Mouse (Mus musculus) heart, adult 2 months (tissue): Measurements from ENCODE around the gene 1500015O10Rik. TPM values are rescaled to one million over a fixed set of nuclear protein-coding genes. Genes with fewer than 3 reads are reported as not detected.
A peak's percentile ranks its signal among the peaks of the same experiment; 100 is the strongest.

ENCODE experiments used
- DNase-seq, 2 experiments: peaks; one replicate each; pipeline ENCODE4 v3.0.0; 2021
- H3K27ac ChIP-seq: fragments of 200-600 bp; 2 replicates; pipeline ENCODE4 v1.8.1; 2022
- H3K27me3 ChIP-seq: fragments of 200-500 bp; 2 replicates; pipeline ENCODE4 v1.6.1; 2012; ENCODE audit warnings: mild to moderate bottlenecking, low read length, inconsistent platforms, mixed read lengths; ENCODE audit not compliant: control insufficient read depth, insufficient read depth
- H3K36me3 ChIP-seq: fragments of 200-500 bp; 2 replicates; pipeline ENCODE4 v1.6.1; 2012; ENCODE audit warnings: low read length, inconsistent platforms; ENCODE audit not compliant: control insufficient read depth, insufficient read depth
- H3K4me1 ChIP-seq: fragments of 200-500 bp; 2 replicates; pipeline ENCODE4 v1.6.1; 2011; ENCODE audit warnings: low read length; ENCODE audit not compliant: control insufficient read depth, insufficient read depth
- H3K4me3 ChIP-seq: fragments of 200-600 bp; 2 replicates; pipeline ENCODE4 v1.8.1; 2022
- H3K79me2 ChIP-seq: fragments of 200-500 bp; replicated peaks from 2 replicates; pipeline ENCODE4 v1.6.1; 2012; ENCODE audit warnings: mild to moderate bottlenecking, inconsistent platforms, low read length, moderate library complexity, mixed read lengths; ENCODE audit not compliant: control insufficient read depth, insufficient read depth
- H3K9ac ChIP-seq: fragments of 200-500 bp; 2 replicates; pipeline ENCODE4 v1.6.1; 2012; ENCODE audit warnings: low read depth, mild to moderate bottlenecking, control low read depth, inconsistent platforms, low read length, mixed read lengths
- CTCF ChIP-seq: fragments of 200-600 bp; IDR thresholded peaks from 2 replicates; pipeline ENCODE4 v1.8.1; 2022; ENCODE audit warnings: antibody characterized with exemption, mild to moderate bottlenecking, moderate library complexity
- EP300 ChIP-seq: fragments of 200-500 bp; IDR thresholded peaks from 2 replicates; pipeline ENCODE4 v1.6.1; 2011; ENCODE audit warnings: low read depth, low read length, control low read depth; ENCODE audit not compliant: insufficient read depth
- POLR2A ChIP-seq: fragments of 200-500 bp; IDR thresholded peaks from 2 replicates; pipeline ENCODE4 v1.6.1; 2011; ENCODE audit warnings: mild to moderate bottlenecking, low read depth, low read length, control low read depth; ENCODE audit not compliant: insufficient read depth
- WGBS: fragments of 180-500 bp; shearing (Covaris S2); methylation state at CpG from one replicate; pipeline ENCODE4 v1.1.7; 2018; 5-methylcytosine and 5-hydroxymethylcytosine counted together
- intact Hi-C: fragments of 180-260 bp; cut with DNase I; formaldehyde crosslinking; loops from one replicate; pipeline ENCODE4 v1.15.1; 2025
- polyA plus RNA-seq: library from polyadenylated mRNA; depleted of rRNA; stranded (reverse); fragments of >200 nt; gene quantifications from 2 replicates; pipeline ENCODE4 v1.2.3, GENCODE M21; 2012
- total RNA-seq, 2 experiments: library from RNA; stranded (reverse); gene quantifications; 2 replicates each; pipeline ENCODE4 v1.2.3; 2021

Gene 1500015O10Rik
- total and polyA plus RNA-seq, 3 experiments = 1.9 to 4.2 (median 2.5) TPM

DNA sequence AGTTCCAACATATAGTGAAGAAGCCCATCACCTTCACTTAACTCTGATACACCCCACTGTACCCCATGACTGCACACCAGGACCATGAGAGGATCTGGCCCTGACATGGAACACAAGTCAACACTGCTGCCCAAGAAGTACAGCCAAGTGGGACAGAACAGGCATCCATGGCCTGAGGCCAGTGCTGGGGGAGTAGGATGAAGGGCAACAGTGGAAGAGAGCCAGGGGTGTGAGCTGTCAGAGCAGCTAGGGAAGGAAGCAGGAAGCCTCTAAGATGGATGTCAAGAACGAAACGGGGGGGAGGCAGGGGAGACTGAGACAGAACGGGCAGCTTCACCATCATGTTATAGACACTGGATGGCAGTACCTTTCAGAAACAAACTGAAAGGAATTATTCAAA lies 45.7 kb downstream of the 1500015O10Rik start:
- no peak overlapping the region for H3K4me3 ChIP-seq
- no peaks in the 10 kb centered on the region for H3K4me1 ChIP-seq
- 65% methylated on average over 3 of the region's 3 CpGs for WGBS
- no peaks in the 10 kb centered on the region for H3K79me2 ChIP-seq
- H3K27ac ChIP-seq = no peak overlapping the region
- H3K36me3 ChIP-seq = no peaks in the 10 kb centered on the region
- H3K9ac ChIP-seq = no peak overlapping the region
- intact Hi-C loops = no loop called here
- DNase-seq = peak; percentile 24 to 36
- TF ChIP-seq POLR2A = no peak
- TF ChIP-seq EP300 = no peak
- 0 out of 2 replicates have a peak, but pooled peaks have one; percentile 3 for TF ChIP-seq CTCF
- H3K27me3 ChIP-seq = no peaks in the 10 kb centered on the region

DNA sequence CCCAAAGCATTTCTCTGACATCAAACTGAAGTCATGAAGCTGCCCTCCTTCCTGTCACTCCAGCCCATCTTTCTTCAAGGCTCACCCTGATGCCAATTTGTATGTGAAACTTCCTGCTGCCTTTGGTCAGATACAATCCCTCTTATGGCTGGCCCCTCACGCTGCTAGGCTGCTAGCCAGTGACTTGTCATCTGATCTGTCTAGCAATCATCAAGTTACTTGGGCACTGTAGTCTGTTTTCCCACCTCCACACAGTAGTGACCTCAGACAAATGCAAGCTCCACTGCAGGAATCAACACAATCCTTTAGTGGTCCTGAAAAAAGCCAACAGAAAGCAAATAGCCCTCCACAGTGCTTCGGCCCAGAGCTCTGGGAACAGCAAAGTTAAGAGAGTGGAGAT lies 50.8 kb downstream of the 1500015O10Rik start:
- intact Hi-C loops = no loop called here
- Histone ChIP-seq H3K36me3 (no peaks in the 10 kb centered on the region), H3K27me3 (no peaks in the 10 kb centered on the region), H3K4me1 (no peaks in the 10 kb centered on the region), H3K4me3 (no peak overlapping the region), H3K79me2 (no peaks in the 10 kb centered on the region), H3K9ac (no peak overlapping the region), H3K27ac (no peak overlapping the region)
- TF ChIP-seq EP300 (no peak), CTCF (no peak), POLR2A (no peak)
- WGBS = 63% methylated on average over 2 of the region's 2 CpGs
- DNase-seq = no peak

DNA sequence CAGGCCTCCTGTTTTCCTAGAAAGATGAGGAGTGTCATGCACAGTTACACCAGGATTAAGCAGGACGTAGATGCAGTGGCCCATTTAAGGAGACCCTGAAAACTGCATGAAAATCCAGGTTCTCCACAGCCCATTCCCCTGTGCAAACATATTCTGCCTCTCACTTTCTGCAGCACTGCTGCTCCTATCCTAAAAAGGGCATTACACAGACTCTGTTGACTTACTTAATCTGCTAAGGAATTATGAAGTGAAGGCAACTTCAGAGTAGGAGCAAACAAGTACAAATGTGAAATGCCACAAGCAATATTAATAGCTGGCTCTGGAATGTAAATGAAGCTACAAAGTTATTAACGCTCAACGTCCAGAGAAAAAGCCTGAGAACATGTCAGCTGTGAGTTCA lies 51.3 kb downstream of the 1500015O10Rik start:
- no peaks in the 10 kb centered on the region for H3K36me3 ChIP-seq
- H3K4me1 ChIP-seq = no peaks in the 10 kb centered on the region
- WGBS = 81% methylated on average over 3 of the region's 3 CpGs
- DNase-seq = no peak
- H3K27ac ChIP-seq = no peak overlapping the region
- no peak overlapping the region for H3K4me3 ChIP-seq
- H3K27me3 ChIP-seq = no peaks in the 10 kb centered on the region
- H3K79me2 ChIP-seq = no peaks in the 10 kb centered on the region
- TF ChIP-seq EP300 (no peak), CTCF (no peak), POLR2A (no peak)
- H3K9ac ChIP-seq = no peak overlapping the region
- intact Hi-C loops = no loop called here

DNA sequence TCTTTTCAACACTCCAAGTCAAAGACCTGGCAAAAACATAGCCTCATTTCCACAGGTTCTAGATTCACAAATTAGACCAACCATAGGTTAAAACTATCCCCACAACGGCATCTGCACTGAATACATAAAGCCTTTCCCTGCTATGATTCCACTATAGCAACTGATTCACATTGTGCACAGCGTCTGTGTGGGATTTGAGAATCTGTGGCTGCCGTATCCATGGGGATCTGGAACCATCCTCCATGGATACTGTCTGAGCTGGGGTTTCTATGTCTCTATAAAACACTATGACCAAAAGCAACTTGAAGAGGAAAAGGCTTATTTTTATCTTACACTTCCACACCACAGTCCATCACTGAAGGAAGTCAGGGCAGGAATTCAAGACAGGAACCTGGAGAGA lies 52.3 kb downstream of the 1500015O10Rik start:
- DNase-seq = no peak
- H3K4me1 ChIP-seq = no peaks in the 10 kb centered on the region
- intact Hi-C loops = no loop called here
- no peak overlapping the region for H3K9ac ChIP-seq
- H3K36me3 ChIP-seq = no peaks in the 10 kb centered on the region
- TF ChIP-seq EP300 (no peak), POLR2A (no peak), CTCF (no peak)
- no peak overlapping the region for H3K4me3 ChIP-seq
- no peaks in the 10 kb centered on the region for H3K27me3 ChIP-seq
- H3K79me2 ChIP-seq = no peaks in the 10 kb centered on the region
- WGBS = 91% methylated on average over 3 of the region's 3 CpGs
- H3K27ac ChIP-seq = no peak overlapping the region

DNA sequence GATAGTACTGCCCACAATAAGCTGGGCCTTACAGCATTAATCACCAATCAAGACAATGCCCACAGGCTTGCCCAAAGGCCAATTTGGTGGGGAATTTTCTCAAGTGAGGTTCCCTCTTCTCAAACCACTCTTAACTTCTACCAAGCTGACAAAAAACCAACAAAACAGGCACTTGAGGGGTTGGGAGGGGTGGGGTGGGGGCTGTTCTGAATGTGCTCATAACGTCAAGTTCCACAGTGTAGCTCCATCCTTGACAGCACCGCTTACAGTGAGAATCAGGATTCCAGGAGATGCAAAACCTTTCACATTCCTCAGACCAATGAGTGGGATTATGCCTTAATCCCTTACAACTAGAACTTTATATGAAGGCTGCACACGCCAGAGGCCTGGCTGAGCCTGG lies 52.8 kb downstream of the 1500015O10Rik start:
- Histone ChIP-seq H3K27me3 (no peaks in the 10 kb centered on the region), H3K79me2 (no peaks in the 10 kb centered on the region), H3K36me3 (no peaks in the 10 kb centered on the region), H3K27ac (no peak overlapping the region), H3K4me3 (no peak overlapping the region), H3K4me1 (no peaks in the 10 kb centered on the region), H3K9ac (no peak overlapping the region)
- 98% methylated on average over 3 of the region's 3 CpGs for WGBS
- no peak for DNase-seq
- intact Hi-C loops = no loop called here
- TF ChIP-seq CTCF = no peak
- TF ChIP-seq EP300 = no peak
- no peak for TF ChIP-seq POLR2A

DNA sequence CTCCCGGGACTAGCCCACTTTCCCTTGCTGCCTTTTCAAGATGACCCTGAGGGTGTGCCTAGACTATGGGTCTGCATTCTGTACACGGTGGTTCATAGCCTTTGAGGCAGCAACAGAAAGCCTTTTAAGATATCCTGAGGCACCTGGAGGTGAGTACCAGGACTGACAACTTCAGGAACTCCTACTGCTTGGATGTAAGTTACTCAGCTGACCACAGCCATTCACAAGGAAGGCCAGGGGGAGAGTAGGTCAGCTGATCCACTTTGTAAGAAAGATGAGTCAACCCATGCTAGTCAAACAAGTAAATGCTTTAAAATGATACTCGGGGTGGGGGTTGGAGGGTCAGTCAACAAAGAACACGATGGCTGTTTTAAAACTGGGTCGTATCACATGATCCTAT lies 54.9 kb downstream of the 1500015O10Rik start:
- no peak for TF ChIP-seq EP300
- TF ChIP-seq POLR2A = no peak
- TF ChIP-seq CTCF = no peak
- intact Hi-C loops = no loop called here
- Histone ChIP-seq H3K27ac (no peak overlapping the region), H3K4me1 (no peaks in the 10 kb centered on the region), H3K4me3 (no peak overlapping the region), H3K79me2 (no peaks in the 10 kb centered on the region), H3K36me3 (no peaks in the 10 kb centered on the region), H3K27me3 (no peaks in the 10 kb centered on the region), H3K9ac (no peak overlapping the region)
- no peak for DNase-seq
- 84% methylated on average over 5 of the region's 5 CpGs for WGBS
